Mouse (Mus musculus) erythroblast, adult 5-6 weeks (primary cell): ENCODE data around the gene Nlrp3. TPM values are rescaled to one million over a fixed set of nuclear protein-coding genes. Genes with fewer than 3 reads are reported as not detected.

Experiments
- ATAC-seq: replicated peaks from 2 replicates; pipeline ENCODE4 v1.8.0; 2016; ENCODE audit warnings: moderate number of reproducible peaks, mild to moderate bottlenecking, moderate TSS enrichment, inconsistent platforms; ENCODE audit not compliant: poor library complexity, low FRiP score, severe bottlenecking
- total RNA-seq, 2 experiments: library from RNA; stranded (forward) in 1 of 2; stranded (reverse) in 1 of 2; fragments of 150-400 nt in 1 of 2; fragments of 200-764, 138-1000 nt in 1 of 2; gene quantifications; 2 replicates each; pipeline versions ENCODE4 v1.2.3 to v1.2.4; 2015 to 2017; ENCODE audit warnings: low replicate concordance in 2 of 2

Nlrp3 gene
- total RNA-seq (2015; ENCODE audit: low replicate concordance) (5.9 TPM in 1 of 2 replicates, not detected in the other), total RNA-seq (2017; ENCODE audit: low replicate concordance) (1.3 and 3.0 TPM in 2 replicates)

GRCm38 (mm10) chr11:59541324-59541723, at the start of gene Nlrp3:
TSS of gene Nlrp3 (plus strand) at chr11:59541568.
- ATAC-seq, result no peak

GRCm38 (mm10) chr11:59496672-59497310, 44.6 kb upstream of the Nlrp3 start:
- ATAC-seq, result no peak

DNA sequence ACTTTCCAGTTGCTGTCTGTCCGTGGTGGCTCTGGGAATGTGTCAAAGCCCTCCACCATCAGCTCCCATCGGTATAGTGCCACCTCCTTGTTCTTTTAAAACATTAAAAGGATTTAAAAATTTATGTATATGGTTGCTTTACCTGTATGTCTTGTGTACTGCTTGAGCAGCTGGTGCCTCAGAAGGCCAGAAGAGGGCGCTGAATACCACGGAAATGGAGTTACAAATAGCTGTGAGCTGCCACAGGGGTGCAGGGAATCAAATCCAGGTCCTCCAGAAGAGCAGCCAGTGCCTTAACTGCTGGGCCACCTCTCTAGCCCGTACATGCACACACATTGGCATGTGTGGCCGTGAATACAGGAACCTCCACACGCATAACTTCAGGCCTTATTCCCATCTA, 43.6 kb upstream of the Nlrp3 start:
- no peak for ATAC-seq

- no peak for ATAC-seq
These were observed 39.2 kb upstream of the Nlrp3 start for GRCm38 (mm10) chr11:59501978-59502700.

DNA sequence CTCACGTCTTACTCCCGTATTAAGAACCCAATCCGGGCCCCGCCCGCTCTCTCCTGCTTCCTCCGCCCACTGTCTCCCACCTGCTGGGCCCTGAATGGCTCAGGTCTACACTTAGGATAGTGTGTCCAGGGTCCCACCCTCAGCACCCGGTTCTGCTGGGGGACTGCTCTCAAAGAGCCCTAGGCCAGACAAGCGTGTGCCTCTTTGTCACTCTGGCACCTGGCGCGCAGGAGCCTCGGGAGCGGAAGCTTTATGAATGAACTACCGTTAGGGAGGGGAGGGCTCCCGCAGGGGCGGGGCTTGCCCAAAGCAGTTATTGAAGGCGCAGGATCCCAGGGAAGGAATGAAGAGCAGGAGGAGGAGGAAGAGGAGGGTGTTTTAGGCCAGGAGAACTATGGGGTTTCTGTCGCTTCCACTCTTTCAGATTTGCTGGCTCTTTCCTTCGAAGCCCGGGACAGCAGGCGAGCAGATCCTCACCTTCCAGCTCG, 36.0 kb upstream of the Nlrp3 start:
- no peak for ATAC-seq

- ATAC-seq, result 0 out of 2 replicates have a peak, but pooled peaks have one; percentile 18
These were observed 35.3 kb upstream of the Nlrp3 start for GRCm38 (mm10) chr11:59505839-59506712.

GRCm38 (mm10) chr11:59506713-59507074, 34.7 kb upstream of the Nlrp3 start:
- no peak for ATAC-seq

DNA sequence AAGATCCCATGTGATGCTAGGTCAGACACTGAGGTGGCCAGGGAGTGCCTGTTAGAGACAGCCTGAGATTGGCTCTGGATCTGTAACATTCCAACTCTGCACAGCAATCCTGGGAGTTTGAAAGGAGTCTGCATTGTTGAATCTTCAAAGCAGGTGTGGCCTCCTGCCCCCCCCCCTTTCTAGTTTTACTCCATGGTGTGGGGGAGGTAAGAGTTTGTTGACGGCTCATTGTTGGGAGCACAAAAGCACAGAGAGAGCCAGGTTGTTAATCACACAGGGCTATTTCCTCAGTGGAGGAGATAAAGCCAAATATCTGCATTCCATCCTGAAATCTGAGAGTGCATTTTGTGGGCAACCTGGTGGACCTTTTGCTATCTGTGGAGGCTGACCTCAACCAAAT, 29.8 kb upstream of the Nlrp3 start:
- ATAC-seq, result no peak

DNA sequence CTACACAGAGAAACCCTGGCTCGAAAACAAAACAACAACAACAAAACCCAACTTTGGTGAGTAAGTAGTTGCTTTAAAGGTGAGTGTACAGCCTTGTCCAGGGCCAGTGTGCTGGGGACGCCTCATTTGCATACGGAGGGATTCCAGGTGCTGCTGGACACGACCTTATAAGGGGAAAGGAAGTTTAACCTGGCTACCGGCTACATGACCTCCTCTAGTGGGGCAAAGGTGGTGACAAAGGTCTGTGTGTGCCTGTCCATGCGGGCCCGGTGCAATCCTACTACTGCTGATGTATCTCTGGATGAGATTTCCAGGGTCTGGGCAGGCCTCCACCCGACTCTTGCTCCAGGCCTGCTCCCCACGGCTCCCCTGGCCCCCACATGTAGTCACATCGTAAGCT, 28.6 kb upstream of the Nlrp3 start:
- no peak for ATAC-seq

DNA sequence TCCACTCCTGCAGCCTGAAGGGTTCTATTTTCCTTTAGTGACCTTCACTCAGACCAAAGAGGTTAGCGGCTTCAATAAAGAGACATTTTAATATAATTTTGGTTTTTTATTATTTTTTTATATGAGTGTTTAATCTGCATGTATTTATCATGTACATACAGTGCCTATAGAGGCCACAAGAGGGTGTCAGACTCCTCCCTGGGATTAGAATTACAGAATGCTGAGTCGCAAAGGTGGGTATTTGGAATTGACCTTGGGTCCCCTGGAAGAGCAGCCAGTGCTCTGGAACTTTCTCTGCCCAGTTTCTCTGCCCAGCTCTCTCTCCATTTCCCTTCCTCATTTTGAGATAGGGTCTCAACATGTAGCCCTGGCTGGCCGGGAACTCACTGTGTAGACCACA, 27.8 kb upstream of the Nlrp3 start:
- no peak for ATAC-seq

- ATAC-seq, result no peak
These were observed 27.0 kb upstream of the Nlrp3 start for GRCm38 (mm10) chr11:59514381-59514780.

- ATAC-seq, result no peak
These were observed 26.6 kb upstream of the Nlrp3 start for GRCm38 (mm10) chr11:59514789-59515188.

- no peak for ATAC-seq
These were observed 23.9 kb upstream of the Nlrp3 start for GRCm38 (mm10) chr11:59517441-59517840.

- ATAC-seq, result no peak
These were observed 23.1 kb upstream of the Nlrp3 start for GRCm38 (mm10) chr11:59518226-59518625.

DNA sequence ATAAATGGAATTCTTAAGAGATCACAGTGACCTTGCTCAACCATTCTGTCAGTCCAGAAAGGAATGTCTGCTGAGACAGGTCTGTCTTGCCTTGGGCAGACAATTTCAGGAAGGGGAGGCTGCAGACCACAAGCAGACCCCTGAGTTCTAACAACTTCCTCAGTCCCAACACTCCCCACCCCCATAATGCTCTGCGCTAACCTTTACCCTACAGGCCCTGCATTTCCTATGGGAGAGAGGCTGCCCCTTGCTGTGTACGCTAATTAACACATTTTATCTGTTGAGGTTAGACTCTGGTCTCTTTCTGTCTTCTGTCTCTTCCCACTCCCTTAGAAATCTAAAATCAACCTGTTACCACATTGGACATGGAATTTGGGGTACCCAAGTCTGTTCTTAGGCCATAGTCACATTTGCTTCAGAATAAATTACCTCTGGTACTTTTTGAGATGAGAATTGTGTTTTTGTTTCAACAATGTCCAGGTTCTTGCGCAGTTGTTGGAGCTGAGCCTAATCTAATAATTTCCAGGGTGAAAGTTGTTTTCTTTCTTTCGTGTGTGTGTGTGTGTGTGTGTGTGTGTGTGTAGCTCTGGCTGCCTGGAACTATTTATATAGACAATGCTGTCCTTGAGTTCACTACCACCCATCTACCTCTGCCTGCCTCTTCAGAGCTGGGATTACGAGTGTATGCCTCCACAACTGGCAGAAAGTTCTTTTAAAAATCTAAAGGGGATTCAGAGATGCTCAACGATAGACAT, 21.4 kb upstream of the Nlrp3 start:
- no peak for ATAC-seq

GRCm38 (mm10) chr11:59524150-59524549, 17.2 kb upstream of the Nlrp3 start:
- no peak for ATAC-seq

DNA sequence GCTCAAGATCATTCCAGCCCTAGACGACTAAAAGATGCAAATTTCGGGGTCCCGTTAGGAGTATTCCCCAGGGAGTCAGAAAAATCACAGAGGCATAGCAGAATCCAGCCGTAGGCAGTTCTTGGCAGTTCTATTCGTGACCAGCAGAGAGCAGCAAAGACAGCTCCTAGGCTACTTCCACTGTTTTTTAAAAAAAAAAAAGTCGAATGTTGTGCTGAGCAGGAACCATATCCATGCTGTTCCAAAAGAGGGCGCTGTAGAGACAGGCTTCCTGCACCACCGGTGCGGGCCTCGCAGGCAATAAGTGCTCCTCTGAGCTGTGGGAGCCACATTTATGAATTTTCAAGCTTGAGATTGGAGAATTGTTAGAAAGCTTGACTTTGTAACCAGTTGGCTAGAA, 16.1 kb upstream of the Nlrp3 start:
- 0 out of 2 replicates have a peak, but pooled peaks have one; percentile 27 for ATAC-seq

DNA sequence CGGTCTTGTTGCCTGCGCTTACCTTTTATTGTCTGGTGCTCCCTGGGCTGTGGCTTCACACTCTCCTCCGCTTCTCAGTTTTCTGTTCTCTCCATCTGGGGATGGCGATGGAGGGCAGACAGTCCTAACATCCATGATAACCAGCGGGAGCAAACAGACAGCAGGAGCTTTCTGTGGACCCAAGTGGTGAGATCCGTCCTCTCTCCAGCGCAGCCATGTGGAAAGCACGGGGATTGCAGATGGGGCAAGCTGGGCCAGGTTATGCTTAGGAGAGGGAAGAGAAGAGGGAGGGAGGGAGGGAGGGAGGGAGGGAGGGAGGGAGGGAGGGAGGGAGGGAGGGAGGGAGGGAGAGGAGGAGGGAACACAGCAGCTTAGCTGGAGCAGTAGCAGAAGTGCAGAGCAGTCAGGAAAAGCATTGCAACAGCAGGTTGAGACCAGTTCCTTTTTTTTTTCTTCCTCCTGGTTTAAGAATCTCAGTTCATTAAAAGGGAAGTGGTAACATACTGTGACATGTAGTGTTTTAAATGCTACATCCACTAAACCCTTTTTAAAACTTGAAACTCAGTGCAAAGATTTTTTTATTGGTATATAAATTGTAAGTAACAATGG, 14.8 kb upstream of the Nlrp3 start, which contains the start of gene Zkscan17:
TSS of gene Zkscan17 (minus strand) at position 280 of the 609 bp plus-strand sequence.
- no peak for ATAC-seq

DNA sequence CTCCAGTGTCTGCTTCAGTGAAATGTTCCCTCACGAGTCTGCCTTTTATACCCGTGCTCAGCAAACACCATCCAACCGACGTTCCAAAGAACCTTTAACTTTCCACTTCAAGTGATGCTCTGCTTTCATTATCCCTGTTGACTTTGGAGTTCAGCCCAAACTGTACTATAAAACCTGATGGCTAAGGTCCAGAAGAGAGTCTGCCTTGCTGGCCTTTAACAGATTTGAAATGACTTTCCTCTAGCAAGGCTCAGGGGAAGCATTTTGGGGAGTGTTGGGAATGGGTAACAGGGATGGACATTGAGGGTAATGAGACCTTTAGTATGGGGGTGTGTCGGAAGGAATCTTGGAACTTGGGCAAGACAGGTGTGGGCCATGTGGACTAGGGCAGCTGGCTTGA, 11.1 kb upstream of the Nlrp3 start:
- ATAC-seq, result no peak
